Mouse (Mus musculus) gastrocnemius, adult 8-10 months (tissue): Measurements from ENCODE around the gene Fabp3. TPM values are rescaled to one million over a fixed set of nuclear protein-coding genes. Genes with fewer than 3 reads are reported as not detected.

Experiments used
- DNase-seq, 2 experiments: peaks; one replicate each; pipeline ENCODE4 v3.0.0; 2022; ENCODE audit warnings: low spot score in 2 of 2
- total RNA-seq, 4 experiments: library from RNA; stranded (reverse); gene quantifications; 2 replicates each; pipeline ENCODE4 v1.2.4; 2022

The Fabp3 gene
- total RNA-seq, 4 experiments from 2014 or later: 564 to 1,027 (median 619) TPM

DNA sequence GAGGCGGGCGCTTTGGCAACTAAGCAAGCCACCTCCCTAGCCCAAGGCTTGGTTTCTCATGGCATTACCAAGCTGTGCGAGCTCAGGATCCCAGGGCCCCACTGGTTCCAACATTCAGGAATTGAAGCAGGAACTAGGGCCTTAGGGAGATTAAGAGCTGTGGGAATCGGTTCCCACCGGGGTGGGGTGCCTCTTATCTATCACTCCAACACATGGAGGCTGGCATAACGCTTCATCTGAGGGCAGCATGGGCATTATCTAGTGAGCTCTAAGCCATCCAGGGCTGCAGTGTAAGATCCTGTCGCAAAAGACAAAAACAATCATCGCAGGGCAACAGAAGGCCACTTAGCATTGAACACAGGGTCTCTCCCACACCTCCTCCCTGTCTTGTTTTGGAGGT, 13.9 kb upstream of the Fabp3 start:
- no peak for DNase-seq

DNA sequence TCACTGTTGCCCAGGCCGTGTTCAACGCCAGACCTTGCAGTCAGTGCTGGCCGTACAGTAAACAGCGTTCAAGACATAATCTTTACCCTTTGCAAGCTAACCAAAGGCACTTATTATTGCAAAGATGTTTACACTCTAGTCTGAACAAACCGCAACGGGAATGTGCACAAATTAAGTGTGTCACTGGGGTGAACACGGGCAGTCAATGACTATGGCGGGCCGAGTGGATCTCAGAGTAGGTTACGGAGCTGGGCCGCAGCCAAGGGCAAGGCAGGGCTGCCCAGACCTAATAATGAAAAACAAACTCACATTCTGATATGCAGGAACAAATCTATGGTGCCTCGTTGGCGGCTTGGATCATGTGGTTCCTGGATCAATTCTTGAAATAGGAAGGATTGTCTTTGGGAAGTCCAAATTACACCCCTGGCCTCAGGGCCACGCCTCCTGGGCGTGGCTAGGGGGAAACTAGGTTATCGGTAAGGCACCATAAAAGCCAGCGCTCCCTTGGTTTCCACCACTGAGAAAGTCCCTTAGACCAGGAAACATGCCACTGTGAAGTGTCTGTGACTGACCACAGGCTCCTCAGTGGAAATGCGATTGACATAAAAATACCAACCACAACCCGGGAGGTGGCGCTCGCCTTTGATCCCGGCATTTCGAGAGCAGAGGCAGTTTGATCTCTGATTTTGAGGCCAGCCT, 13.2 kb upstream of the Fabp3 start:
- DNase-seq: no peak

DNA sequence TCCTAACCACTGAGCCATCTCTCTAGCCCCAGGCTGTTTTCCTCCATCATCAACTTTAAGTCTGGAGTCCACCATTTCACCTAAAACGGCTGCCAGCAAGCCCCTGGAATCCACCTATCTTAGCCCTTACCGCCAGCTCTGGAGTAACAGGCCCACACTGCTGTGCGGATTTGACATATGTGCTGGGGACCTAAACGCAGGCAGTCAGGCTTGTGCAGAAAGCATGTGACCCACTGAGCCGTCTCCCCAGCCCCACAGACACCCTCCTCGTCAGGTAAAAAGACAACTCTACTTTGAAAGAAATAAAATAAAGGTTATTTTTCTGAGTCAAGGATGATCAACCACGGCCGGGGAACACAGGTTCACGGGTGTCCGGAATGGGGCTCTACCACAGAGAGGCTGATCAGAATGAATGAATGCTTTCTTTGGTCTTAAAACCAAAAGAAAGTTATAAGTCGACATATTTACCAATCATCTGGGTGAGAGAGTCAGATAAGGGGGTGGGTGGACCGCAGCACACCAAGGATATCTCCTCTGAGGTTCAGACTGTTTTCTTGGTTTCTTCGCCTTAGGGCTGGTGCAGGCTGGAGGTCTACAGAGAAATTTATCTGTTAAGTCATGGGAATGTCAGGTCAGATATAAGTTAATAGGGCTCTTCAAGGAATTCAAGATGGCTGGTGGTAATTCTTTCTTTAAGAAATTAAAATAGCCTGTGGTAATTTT, 12.0 kb upstream of the Fabp3 start:
- DNase-seq: no peak

DNA sequence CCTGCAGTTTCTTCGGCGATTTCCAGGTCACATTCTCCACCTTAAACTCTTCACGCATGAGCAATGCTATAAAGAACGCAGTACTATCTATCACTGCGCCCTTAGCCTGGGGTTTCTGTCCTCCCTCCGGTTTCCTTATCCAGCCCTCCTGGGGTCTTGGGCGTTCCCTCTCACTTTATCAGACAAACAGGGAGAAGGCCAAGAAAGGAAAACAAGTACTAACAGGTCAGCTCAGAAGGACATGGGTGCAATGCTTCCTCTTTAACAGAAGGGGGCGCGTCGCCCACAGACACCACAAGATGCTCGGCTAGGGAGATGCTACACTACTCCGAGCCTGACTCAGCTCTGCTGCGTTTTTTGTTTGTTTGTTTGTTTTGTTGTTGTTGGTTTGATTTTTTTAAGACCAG, 11.3 kb upstream of the Fabp3 start:
- no peak for DNase-seq

DNA sequence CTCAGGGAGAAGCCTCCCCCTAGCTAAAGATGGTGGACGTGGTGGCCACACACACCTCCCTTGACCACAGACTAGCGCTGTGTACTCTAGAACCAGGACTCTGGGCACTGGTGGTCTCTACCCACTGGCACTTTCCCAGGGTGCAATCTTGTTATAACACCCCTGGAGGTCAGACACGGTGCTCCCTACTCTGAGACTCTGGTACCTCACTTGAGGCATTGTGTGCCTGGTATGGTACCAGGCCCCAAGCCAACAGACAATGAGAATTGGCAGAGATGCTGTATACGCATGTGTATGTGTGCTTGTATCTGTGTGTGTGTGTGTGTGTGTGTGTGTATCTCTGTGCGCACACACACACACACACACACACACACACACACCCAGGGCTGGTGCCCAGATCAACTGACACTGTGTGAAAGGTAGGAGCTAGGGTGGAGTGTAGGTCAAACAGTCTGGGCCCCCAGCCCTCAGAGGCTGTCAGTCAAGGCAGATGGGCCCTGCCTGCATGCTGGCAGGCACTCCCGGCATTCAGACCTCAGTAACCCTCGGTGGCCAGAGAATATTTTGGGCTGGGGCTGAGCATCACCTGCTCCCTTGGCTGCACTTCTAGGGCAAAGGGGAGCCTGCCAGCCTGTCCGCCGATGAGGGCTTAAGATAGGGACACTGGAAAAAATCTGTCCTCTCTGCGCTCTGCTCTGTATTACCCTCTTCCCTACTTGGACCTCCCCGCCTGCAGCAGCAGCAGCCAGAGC, 9.3 kb upstream of the Fabp3 start:
- DNase-seq: peak; percentile 80 to 90

DNA sequence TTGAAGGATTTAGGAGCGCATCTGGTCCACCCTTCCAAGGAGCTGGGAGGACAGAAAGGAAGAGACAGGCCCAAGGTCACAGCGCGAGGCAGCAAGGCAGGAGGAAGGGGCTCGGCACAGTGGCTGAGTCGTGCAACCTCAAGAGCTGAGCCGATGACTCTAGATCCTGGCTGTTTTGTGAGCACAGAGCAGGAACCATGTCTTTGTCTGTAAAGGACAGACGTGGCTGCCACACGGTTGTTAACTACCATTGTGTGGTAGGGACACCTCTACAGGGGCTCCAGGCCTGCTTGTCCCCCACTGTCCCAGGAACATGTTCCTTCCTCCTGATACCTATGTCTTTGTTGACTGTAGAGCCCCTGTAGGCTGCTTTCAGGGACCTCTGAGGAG, 8.8 kb upstream of the Fabp3 start:
- DNase-seq: no peak

DNA sequence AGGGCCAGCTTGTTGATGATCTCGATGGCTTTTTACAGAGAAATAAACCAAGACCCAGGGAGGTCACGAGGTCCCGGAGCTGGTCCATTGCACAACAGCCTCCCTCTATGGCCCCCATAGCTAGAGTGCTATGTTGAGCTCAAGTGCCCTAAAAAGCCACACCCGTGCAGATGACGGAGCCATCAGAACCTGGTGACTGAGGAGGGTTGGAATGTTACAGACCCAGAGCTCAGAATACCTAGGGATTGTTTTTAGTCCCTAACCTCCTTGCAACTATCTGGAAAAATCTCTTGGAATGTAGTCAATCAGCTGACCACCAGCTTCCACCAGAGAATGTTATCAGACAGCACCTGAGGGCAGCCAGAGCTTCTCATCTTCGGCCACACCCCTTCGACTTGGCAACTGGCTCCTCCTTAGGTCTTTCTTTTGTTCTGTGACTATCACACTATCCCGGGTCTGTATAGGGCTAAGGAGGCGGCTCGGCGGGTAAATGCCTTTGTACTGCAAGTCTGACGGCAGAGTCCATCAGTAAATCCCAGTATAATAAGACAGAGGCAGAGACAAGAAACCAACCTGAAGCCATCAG, 6.0 kb upstream of the Fabp3 start:
- DNase-seq: no peak

DNA sequence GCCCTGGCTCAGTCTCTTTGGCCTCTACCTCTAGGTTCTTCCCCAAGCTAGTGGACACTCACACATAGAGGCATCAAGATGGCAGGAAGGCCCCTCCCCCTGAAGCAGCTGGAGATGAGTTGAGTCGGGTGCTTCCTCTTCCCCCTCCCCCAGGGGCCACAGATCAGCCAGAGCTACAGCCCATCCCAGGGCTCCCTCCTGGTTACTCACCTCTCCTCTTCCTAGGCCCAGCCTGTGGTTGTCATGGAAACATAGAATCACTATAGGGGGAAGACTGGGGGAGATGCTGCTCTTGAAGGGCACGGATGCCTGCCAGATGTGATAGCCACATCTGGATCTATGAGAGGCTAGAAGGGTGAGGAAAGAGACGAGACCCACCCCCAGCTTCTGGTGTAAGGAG, 3.6 kb upstream of the Fabp3 start:
- DNase-seq: no peak

- peak; percentile 57 to 63 for DNase-seq
Measured at GRCm38 (mm10) chr4:130306796-130307630, 1.4 kb upstream of the Fabp3 start.

DNA sequence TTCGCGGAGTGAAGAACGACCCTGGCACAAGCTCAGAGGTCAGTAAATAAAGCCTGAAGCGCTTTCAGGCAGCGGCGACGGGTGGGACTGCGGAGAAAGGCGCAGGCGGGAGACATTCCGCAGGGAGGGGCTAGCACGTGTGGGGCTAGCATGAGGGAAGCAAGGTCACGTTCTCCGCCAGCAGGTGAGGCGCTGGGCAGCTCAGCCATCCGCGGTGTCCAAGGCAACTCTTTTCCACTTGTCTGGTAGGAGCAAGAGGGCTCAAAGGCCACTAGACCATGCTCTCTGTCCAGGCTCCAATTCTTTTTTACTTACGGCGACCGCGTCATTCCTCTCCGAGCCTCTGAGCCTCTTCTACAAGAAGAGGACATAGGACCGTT, 554 bp upstream of the Fabp3 start:
- DNase-seq: peak in 1 of 2 experiments; percentile 42

DNA sequence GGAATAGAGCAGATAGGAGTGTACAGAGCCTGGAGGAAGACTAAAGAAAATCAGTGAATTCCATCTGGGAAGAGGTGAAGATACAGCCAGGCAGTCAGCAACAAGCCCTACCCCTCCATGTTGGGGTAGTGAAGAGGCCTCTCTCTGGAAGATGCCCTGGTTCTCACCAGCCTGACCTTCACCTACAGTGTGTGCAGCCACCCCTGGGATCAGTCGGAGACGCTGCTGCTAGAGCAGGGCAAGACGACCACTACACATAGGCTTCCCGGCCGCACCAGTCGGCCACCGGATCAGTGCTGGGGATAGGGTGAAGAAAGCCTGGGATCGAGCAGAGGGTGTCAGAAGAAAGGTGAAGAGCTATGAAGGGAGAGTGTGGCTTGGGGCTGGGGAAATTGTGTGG, 859 bp downstream of the Fabp3 start:
- no peak for DNase-seq

DNA sequence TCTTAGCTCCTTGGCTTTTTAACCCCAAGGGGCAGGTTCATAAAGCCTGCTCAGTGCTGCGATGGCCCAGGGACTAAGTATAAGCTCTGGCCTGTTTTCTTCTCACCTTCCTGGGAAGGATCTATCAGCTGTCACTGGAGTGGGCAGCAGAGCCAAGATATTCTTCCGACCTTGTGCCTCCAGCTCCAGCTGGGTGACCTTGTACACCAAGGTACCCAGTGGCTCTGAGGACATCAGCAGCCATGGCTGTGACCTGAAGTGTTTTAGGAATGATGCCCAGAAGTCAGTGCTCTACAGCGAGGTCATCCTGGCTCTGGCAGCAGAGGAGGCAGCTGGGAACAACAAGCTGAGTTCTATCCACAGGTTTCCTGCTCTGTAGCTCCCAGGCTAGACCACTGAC, 4.1 kb downstream of the Fabp3 start:
- peak in 1 of 2 experiments; percentile 12 for DNase-seq

DNA sequence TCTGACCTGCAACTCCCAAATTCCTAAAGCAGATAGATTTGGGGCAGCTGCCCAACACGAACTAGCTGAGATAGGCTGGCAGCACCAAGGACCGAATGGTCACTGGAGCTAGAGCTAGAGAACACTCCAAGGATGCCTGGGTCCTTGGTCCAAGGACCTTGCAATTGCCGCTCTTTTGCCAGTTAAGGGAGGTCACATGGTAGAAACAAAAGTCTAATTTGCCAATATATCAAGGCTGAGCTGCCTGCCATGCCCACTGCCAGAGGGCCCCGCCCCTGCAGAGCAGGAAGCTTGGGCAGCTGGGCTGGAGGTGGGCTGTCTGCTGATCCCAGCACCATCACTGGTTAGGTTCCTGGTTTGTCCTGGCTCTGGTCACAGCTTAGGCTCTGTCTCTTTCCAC, 5.2 kb downstream of the Fabp3 start:
- DNase-seq: no peak

- DNase-seq: no peak
Measured at GRCm38 (mm10) chr4:130315771-130316527, 7.6 kb downstream of the Fabp3 start.

- no peak for DNase-seq
Measured at GRCm38 (mm10) chr4:130316691-130317090, 8.3 kb downstream of the Fabp3 start.

DNA sequence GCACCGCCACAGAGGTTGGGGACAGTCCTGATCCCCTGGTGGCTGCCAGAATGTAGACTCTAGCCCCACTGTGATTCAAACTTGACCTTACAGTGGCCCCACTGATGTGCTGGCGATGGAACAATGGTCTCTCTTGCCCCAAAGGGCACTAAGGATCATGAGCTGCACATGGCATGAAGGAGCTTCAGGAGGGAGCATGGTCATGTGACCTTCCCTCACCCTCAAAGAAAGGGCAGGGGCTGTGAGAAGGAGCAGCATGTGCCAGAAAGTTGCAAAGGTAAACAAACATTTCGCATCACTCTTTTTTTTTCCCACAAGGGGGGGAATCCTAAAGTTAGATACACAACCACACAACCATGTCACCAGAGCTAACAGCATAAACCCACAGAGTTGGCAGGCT, 9.7 kb downstream of the Fabp3 start:
- DNase-seq: no peak

GRCm38 (mm10) chr4:130319564-130319963, 11.2 kb downstream of the Fabp3 start:
- DNase-seq: no peak

DNA sequence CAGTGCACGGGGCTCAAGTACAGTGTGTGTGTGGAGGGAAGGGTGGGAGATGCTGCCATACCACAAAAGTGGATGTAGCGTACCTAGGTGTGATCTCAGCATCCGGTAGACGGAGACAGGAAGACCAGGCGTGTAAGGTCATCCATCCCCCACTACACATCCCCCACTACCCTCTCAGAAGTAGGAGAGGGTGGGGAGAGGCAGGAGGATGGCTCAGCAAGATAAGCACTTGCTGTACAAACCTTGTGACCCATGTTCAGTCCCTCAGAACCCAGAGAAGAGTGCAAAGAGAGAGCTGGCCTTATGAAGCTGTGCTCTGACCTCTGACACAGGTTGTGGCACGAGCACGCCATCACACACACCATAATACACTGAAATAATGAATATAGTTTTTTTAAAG, 13.2 kb downstream of the Fabp3 start:
- DNase-seq: no peak

DNA sequence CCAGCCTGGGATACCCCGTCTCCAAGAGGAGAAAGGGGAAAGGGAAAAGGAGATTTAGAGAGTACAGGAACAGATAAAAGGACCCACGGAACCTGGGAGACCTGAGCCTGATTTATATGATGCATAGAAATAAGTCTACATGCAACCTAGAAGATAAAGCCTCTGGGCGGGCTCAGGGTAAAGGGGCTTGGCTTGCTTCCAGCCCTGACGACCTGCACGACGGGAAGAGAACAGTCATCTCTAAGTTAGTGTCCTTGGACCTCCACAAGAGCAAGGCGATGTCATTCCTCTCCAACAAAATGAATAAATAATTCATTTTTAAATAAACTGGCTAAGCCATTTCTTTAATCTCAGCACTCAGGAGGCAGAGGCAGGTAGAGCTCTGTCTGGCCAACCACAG, 14.2 kb downstream of the Fabp3 start:
- no peak for DNase-seq

DNA sequence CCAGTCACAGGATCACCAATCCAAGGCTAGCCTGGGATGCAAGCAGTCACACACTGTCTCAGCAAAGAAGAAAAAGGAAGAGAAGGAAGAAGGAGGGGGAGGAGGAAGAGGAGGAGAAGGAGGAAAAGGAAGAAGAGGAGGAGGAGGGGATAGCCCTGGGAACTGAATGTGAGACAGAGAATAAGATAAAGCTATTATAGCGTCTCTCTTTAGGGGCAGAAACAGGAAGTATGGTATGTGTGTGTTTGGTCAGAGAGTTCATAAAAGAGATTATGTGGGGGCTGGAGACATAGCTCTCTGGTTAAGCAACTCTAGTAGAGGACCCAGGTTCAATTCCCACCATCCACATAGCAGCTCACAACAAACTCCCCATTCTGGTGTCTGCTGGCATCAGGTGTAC, 14.8 kb downstream of the Fabp3 start:
- no peak for DNase-seq
